Mouse (Mus musculus): ENCODE measurements around the gene Dnajc17. TPM values are rescaled to one million over a fixed set of nuclear protein-coding genes. Genes with fewer than 3 reads are reported as not detected.

Gene Dnajc17
- polyA plus RNA-seq, 1 experiment from 2014 or later = 24.3 TPM

GRCm38 (mm10) chr2:119237871-119238220 lies 29.3 kb upstream of the Dnajc17 start:
- H3K27ac ChIP-seq = no peak overlapping the region
- peak overlapping the region; percentile 62 for H3K4me2 ChIP-seq (replicated peaks)
- 0 out of 2 replicates have a peak overlapping the region, but pooled peaks have one; percentile 44 for H3K9ac ChIP-seq (replicated peaks)
- H3K4me3 ChIP-seq (replicated peaks) = peak overlapping the region; percentile 42
- H3K36me3 ChIP-seq = no peaks in the 10 kb centered on the region
- peaks cover 14% of the 10 kb centered on the region for H3K4me1 ChIP-seq (replicated peaks)
- H3K9me3 ChIP-seq = no peaks in the 10 kb centered on the region
- whole genome bisulfite sequencing = 2% methylated on average over 31 of the region's 31 CpGs
- no peak for ATAC-seq
- H3K27me3 ChIP-seq = peaks cover 62% of the 10 kb centered on the region

GRCm38 (mm10) chr2:119237210-119237870 lies 28.7 kb upstream of the Dnajc17 start, which contains the start of gene Spint1:
Spint1 (plus strand) TSS chr2:119237362.
- H3K27ac ChIP-seq = no peak within 1 kb of the TSS
- no peaks in the 10 kb centered on the region for H3K36me3 ChIP-seq
- no peaks in the 10 kb centered on the region for H3K9me3 ChIP-seq
- peaks cover 62% of the 10 kb centered on the region for H3K27me3 ChIP-seq
- H3K4me2 ChIP-seq (replicated peaks) = peak within 1 kb of the TSS; percentile 62
- H3K4me3 ChIP-seq (replicated peaks) = peak within 1 kb of the TSS; percentile 42
- peak within 1 kb of the TSS; percentile 44 for H3K9ac ChIP-seq (replicated peaks)
- WGBS = under 1% methylated on average over 73 of the region's 73 CpGs
- peaks cover 14% of the 10 kb centered on the region for H3K4me1 ChIP-seq (replicated peaks)
- 0 out of 2 replicates have a peak, but pooled peaks have one; percentile 30 for ATAC-seq

DNA sequence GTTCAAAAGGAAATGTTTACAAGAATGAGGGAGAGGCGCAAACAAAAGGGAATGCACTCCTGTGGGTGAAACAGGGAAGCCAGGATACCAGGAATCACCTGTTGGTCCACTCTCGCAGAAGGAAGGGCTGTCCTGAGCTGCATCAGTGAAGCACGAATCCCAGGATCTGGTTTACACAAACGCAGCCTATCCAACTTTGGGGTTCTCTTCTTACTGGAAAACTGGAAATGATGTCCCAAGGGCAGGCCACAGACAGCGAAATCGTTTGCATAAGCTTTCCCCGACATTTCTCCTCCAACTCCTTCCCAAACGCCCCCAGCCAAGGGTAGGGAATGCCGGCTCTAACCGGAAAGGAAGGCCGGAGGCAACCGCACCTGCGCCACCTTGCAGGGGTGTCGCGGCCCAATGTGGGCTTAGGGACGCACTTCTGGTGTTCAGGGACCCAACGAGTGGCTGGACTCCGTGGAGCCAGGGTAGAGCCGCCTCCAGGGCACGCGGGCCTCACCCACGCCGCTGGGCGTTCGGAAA lies 28.2 kb upstream of the Dnajc17 start:
- WGBS = 7% methylated on average over 25 of the region's 25 CpGs
- Histone ChIP-seq H3K36me3 (no peaks in the 10 kb centered on the region), H3K27ac (no peak overlapping the region), H3K4me3 (replicated peaks) (peak overlapping the region; percentile 42), H3K4me2 (replicated peaks) (peak overlapping the region; percentile 62), H3K27me3 (peaks cover 62% of the 10 kb centered on the region), H3K9ac (replicated peaks) (peak overlapping the region; percentile 44), H3K4me1 (replicated peaks) (peaks cover 14% of the 10 kb centered on the region), H3K9me3 (no peaks in the 10 kb centered on the region)
- ATAC-seq = 0 out of 2 replicates have a peak, but pooled peaks have one; percentile 4

DNA sequence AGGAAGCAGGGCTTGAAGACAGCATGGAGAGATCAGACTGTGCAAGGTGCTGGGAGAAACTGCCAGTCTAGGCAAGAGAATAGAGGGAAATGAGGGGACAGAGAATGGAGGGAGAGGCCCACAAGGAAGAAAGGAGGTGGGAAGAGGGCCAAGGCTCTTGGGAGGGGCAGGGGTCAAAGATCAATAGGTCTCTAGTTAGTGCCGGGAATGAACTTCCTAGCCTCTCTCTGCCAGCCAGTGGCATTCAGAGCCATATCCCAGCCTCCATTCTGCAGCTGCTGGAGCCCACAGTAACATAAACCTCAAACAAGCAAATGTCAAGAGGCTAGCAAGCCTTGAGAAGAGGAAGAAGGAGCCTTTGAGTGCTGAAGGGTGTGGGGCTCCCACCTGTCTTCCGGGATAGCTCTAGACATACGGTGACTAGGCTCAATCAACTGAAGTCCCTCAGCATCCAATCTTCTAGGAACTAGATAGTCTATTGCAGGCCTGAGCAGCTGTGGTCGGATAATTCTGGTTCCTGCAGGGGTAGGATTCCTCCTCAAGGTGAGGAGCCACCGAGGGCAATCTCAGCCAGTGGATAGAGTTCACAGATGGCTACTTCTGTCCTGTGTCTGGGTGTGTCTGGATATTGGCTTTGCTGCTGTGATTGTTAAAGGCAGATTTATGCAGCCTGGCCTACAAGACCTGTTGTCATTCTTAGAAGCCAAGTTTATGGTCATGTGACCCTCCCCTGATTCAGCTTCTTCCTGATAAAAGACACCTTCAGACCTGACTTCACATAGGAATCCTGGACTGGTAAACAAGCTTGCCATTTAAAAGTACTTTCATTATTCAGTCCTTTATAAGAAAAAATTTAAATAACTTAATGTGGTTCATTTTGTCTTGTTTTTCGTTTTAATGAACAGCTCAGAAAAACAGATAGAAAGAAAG lies 21.4 kb upstream of the Dnajc17 start, which contains the start of gene Ppp1r14d:
Ppp1r14d (minus strand) TSS at position 132 of the 930 bp plus-strand sequence.
- Histone ChIP-seq H3K27ac (no peak within 1 kb of the TSS), H3K9ac (replicated peaks) (no peak within 1 kb of the TSS), H3K36me3 (no peaks in the 10 kb centered on the region), H3K4me3 (replicated peaks) (no peak within 1 kb of the TSS), H3K27me3 (peaks cover 9% of the 10 kb centered on the region), H3K9me3 (no peaks in the 10 kb centered on the region), H3K4me2 (replicated peaks) (no peak within 1 kb of the TSS), H3K4me1 (replicated peaks) (no peaks in the 10 kb centered on the region)
- ATAC-seq = no peak
- 83% methylated on average over 6 of the region's 6 CpGs for WGBS

DNA sequence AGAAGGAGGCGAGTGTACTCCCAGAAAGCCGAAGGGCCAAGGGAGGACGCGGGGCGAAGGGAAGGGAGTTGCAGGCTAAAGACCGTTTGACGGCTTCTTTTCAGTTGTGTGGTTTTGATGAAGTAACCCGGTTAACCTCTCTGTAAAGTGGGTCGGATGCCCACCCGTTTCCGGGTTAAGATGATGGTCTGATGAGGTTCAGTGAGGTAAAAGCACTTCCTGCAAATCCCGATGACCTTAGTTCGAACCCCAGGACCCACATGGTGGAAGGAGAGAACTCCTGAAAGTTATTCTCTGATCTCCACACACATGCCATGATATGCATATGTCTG lies 547 bp upstream of the Dnajc17 start:
- peaks cover 36% of the 10 kb centered on the region for H3K36me3 ChIP-seq
- H3K4me1 ChIP-seq (replicated peaks) = peaks cover 20% of the 10 kb centered on the region
- 2% methylated on average over 13 of the region's 13 CpGs for WGBS
- peak overlapping the region; percentile 86 for H3K9ac ChIP-seq (replicated peaks)
- ATAC-seq = no peak; the same call in 1 of the 2 replicates
- peak overlapping the region; percentile 70 for H3K27ac ChIP-seq
- H3K9me3 ChIP-seq = no peaks in the 10 kb centered on the region
- peak overlapping the region; percentile 78 for H3K4me3 ChIP-seq (replicated peaks)
- peak overlapping the region; percentile 63 for H3K4me2 ChIP-seq (replicated peaks)
- no peaks in the 10 kb centered on the region for H3K27me3 ChIP-seq

DNA sequence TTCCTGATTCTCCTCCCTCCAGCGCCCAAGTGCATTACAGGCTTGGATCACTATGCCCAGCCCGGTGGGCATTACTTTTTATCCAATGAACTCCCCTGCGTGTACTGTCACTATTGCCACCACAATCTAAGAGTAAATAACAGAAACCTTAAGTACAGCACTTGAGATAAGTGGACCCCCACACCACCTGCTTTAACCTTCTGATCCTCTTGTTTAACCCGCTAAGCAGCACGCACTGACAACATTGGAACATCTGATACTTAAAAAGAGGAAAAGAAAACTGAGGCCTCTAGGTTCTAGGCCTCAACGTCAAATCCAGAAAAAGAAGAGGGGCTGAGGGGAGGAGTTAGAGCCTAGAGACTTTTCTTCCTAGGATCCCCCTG lies 643 bp downstream of the Dnajc17 start:
- Histone ChIP-seq H3K27me3 (no peaks in the 10 kb centered on the region), H3K4me2 (replicated peaks) (peak overlapping the region; percentile 63), H3K9ac (replicated peaks) (peak overlapping the region; percentile 60), H3K27ac (peak overlapping the region; percentile 70), H3K4me1 (replicated peaks) (peaks cover 32% of the 10 kb centered on the region), H3K9me3 (no peaks in the 10 kb centered on the region), H3K4me3 (replicated peaks) (peak overlapping the region; percentile 78), H3K36me3 (peaks cover 27% of the 10 kb centered on the region)
- 30% methylated on average over 6 of the region's 6 CpGs for WGBS
- 0 out of 2 replicates have a peak, but pooled peaks have one; percentile 0 for ATAC-seq

DNA sequence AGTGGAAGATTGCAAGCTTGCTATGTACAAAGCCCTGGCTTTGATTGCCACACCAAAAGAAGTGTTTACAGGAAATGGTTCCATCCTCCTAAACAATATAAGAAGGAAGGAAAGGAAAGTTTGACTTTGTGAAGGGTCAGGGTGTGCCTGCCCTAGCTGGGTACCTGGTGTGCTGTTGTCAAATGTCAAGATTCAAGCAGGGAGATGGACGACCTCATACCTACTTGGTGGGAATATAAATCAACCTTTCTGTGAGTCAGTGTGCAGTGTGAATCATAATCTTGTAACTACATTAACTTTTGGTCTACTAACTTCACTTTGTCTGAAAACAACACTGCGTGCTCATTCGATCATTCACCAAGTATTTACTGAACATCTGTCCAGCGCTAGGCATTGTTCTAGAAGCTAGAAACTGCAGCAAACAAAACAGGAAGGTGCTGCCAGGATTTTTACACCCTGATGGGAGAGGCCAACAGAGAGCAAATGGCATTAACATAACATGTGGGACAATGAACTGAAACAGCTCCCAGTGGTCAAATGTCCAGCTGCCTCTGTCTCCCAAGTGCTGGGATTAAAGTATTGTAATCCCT lies 4.6 kb downstream of the Dnajc17 start:
- Histone ChIP-seq H3K4me3 (replicated peaks) (no peak overlapping the region), H3K4me1 (replicated peaks) (peaks cover 31% of the 10 kb centered on the region), H3K27me3 (no peaks in the 10 kb centered on the region), H3K9ac (replicated peaks) (no peak overlapping the region), H3K9me3 (no peaks in the 10 kb centered on the region), H3K27ac (no peak overlapping the region), H3K36me3 (no peaks in the 10 kb centered on the region), H3K4me2 (replicated peaks) (no peak overlapping the region)
- no peak for ATAC-seq
- WGBS = 82% methylated on average over 4 of the region's 4 CpGs

DNA sequence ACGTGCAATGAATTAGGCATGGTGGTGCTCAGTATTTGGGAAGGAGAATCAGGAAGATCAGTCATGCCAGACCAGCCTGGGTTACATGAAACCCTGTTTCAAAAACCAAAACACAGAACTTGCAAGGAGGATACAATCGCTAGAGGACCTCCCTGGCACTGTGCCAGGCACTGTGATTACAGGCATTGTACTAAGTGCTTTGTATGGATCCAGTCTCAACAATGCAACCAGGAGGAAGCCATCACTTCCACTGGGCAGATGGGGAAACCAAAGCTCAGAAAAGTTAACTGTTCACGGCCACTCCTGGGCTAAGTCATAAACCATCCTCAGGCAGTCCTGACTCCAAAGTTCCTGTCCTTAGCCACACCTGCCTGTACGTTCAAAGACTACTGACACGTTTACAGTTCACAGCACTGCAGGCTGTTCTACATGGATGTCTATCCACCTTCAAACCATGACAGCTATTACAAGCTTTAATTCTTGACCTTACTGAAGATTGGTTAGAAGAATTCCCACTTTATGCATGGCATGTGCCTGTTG lies 5.6 kb downstream of the Dnajc17 start:
- no peak for ATAC-seq
- Histone ChIP-seq H3K9me3 (no peaks in the 10 kb centered on the region), H3K27me3 (no peaks in the 10 kb centered on the region), H3K4me3 (replicated peaks) (no peak overlapping the region), H3K9ac (replicated peaks) (no peak overlapping the region), H3K27ac (no peak overlapping the region), H3K4me1 (replicated peaks) (peaks cover 32% of the 10 kb centered on the region), H3K4me2 (replicated peaks) (no peak overlapping the region), H3K36me3 (no peaks in the 10 kb centered on the region)
- WGBS = 63% methylated on average over 5 of the region's 5 CpGs

DNA sequence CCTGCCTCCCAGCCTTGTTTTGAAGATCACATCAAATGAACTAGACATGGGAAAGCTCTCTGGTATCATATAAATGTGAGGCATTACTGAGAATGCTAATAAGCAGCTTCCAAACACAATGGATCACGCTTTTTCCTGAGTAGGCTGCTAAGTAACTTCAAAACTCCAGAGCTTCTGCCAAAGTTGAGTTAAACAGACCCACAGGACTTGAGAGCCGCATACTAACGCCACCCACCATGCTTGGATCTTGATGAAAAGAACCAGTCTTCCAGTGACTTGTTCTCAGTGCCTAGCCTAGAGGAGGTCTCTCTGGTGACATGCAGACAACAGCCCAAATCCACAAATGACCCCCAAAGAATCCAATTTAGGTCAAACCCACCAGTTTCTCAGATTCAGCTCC lies 9.7 kb downstream of the Dnajc17 start:
- H3K27me3 ChIP-seq = no peaks in the 10 kb centered on the region
- H3K36me3 ChIP-seq = no peaks in the 10 kb centered on the region
- H3K4me3 ChIP-seq (replicated peaks) = no peak overlapping the region
- peaks cover 20% of the 10 kb centered on the region for H3K4me1 ChIP-seq (replicated peaks)
- H3K4me2 ChIP-seq (replicated peaks) = no peak overlapping the region
- ATAC-seq = no peak
- no peaks in the 10 kb centered on the region for H3K9me3 ChIP-seq
- no peak overlapping the region for H3K9ac ChIP-seq (replicated peaks)
- WGBS = 36% methylated on average over 3 of the region's 3 CpGs
- H3K27ac ChIP-seq = no peak overlapping the region

GRCm38 (mm10) chr2:119198049-119198448 lies 10.5 kb downstream of the Dnajc17 start:
- Histone ChIP-seq H3K27ac (no peak overlapping the region), H3K4me3 (replicated peaks) (no peak overlapping the region), H3K4me2 (replicated peaks) (no peak overlapping the region), H3K9ac (replicated peaks) (no peak overlapping the region), H3K36me3 (no peaks in the 10 kb centered on the region), H3K4me1 (replicated peaks) (peaks cover 11% of the 10 kb centered on the region), H3K9me3 (no peaks in the 10 kb centered on the region), H3K27me3 (no peaks in the 10 kb centered on the region)
- ATAC-seq = no peak
- 21% methylated on average over 1 of the region's 1 CpGs for WGBS

GRCm38 (mm10) chr2:119197493-119197892 lies 11.1 kb downstream of the Dnajc17 start:
- Histone ChIP-seq H3K9ac (replicated peaks) (no peak overlapping the region), H3K9me3 (no peaks in the 10 kb centered on the region), H3K36me3 (no peaks in the 10 kb centered on the region), H3K27ac (no peak overlapping the region), H3K27me3 (no peaks in the 10 kb centered on the region), H3K4me3 (replicated peaks) (no peak overlapping the region), H3K4me1 (replicated peaks) (peaks cover 6% of the 10 kb centered on the region; the same call in 1 of the 2 replicates), H3K4me2 (replicated peaks) (no peak overlapping the region)
- 84% methylated on average over 1 of the region's 1 CpGs for WGBS
- no peak for ATAC-seq
